Mouse (Mus musculus) gastrocnemius, postnatal 25 days (tissue): Measurements from ENCODE around the gene Gm8720. TPM values are rescaled to one million over a fixed set of nuclear protein-coding genes. Genes with fewer than 3 reads are reported as not detected.
"Not testable (repeated sequence)": the region's sequence is repeated elsewhere in the genome, so short reads cannot be mapped to it uniquely, and the experiment has no call there.

Experiments
- DNase-seq: peaks from one replicate; pipeline ENCODE4 v3.0.0; 2022
- long read RNA-seq, 2 experiments: library from polyadenylated mRNA; stranded (forward); transcript quantifications; one replicate each; pipeline ENCODE4 v2.0.0; 2021
- total RNA-seq, 2 experiments: library from RNA; stranded (reverse); gene quantifications; 1 replicate in 1 of 2; 2 replicates in 1 of 2; pipeline ENCODE4 v1.2.3; 2021

Gene Gm8720
- not detected for total RNA-seq
- long read RNA-seq, experiment 1 = 0 reads
- long read RNA-seq, experiment 2 = 0 reads

DNA sequence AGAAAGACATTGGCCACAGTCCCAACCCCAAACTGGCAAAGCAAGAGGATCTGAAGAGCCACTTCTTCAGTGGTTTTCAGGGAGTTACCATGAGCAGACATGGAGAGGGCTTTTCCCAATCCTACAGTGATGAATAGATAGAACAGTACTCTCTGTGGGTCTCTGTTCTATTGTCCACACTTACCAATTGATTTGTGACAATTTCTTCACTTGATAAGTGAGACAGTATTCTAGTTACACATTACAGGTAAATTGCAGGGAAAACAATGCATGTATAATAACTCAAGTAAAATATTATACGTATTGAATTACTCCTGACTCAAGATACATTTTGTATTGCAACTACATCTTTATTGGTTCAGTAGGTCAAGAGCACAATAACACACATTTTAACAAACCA is at the start of gene Gm8720:
TSS of gene Gm8720 (minus strand) at position 101 of the 400 bp plus-strand sequence.
- DNase-seq = not testable (repeated sequence)

DNA sequence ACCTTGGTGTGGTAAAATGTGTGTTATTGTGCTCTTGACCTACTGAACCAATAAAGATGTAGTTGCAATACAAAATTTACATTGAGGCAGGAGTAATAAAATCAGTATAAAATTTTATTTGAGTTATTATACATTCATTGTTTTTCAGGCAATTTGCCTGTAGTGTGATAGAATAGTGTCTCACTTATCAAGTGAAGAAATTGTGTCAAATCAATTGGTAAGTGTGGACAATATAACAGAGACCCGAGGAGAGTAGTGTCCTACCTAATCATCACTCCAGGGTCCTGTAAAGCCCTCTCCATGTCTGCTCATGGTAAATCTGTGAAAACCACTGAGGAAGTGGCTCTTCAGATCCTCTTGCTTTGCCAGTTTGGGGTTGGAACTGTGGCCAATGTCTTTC is 12.0 kb downstream of the Gm8720 start, which contains the start of gene Vmn1r163:
TSS of gene Vmn1r163 (plus strand) at position 301 of the 400 bp plus-strand sequence.
- DNase-seq = not testable (repeated sequence)

DNA sequence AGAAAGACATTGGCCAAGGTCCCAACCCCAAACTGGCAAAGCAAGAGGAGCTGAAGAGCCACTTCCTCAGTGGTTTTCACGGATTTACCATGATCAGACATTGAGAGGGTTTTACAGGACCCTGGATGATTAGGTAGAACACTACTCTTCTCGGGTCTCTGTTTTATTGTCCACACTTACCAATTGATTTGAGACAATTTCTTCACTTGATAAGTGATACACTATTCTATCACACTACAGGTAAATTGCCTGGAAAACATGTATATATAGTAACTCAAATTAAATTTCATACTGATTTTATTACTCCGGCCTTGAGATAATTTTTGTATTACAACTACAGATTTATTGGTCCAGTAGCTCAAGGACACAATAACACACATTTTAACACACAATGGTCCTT is 47.4 kb downstream of the Gm8720 start, which contains the start of gene Gm4216:
TSS of gene Gm4216 (minus strand) at position 101 of the 400 bp plus-strand sequence.
- not testable (repeated sequence) for DNase-seq

Other genes starting within 250 kb of the Gm8720 start
- gene Vmn1r159, start 223.9 kb downstream of the Gm8720 start, total RNA-seq = not detected
- gene Vmn1r160, start 196.2 kb downstream of the Gm8720 start, total RNA-seq = not detected
- not detected for gene Gm4214, start 82.8 kb downstream of the Gm8720 start, total RNA-seq
- gene Gm4216, start 47.5 kb downstream of the Gm8720 start, total RNA-seq = not detected
- not detected for gene Vmn1r163, start 11.9 kb downstream of the Gm8720 start, total RNA-seq
- not detected for gene Gm10662, start 77.0 kb upstream of the Gm8720 start, total RNA-seq
- not detected for gene Vmn1r165, start 149.9 kb upstream of the Gm8720 start, total RNA-seq
- not detected for gene Vmn1r166, start 184.2 kb upstream of the Gm8720 start, total RNA-seq
- not detected for gene Gm6902, start 211.4 kb upstream of the Gm8720 start, total RNA-seq
- gene Nlrp4e, start 233.7 kb upstream of the Gm8720 start, total RNA-seq = not detected